Mouse (Mus musculus): ENCODE results near the gene Ebf4. TPM values are rescaled to one million over a fixed set of nuclear protein-coding genes. Genes with fewer than 3 reads are reported as not detected.

Gene Ebf4
- polyA plus RNA-seq, 1 experiment from 2014 or later: 1.6 TPM

GRCm38 (mm10) chr2:130392836-130393235 is 97.9 kb downstream of the Ebf4 start:
- no peak overlapping the region for H3K4me2 ChIP-seq
- no peak for ATAC-seq (ENCODE audit: borderline replicate concordance, extremely low read depth, low FRiP score, low TSS enrichment)
- WGBS: 78% methylated on average over 3 of the region's 3 CpGs
- peaks cover 2% of the 10 kb centered on the region; the same call in 1 of the 2 replicates for H3K4me1 ChIP-seq
- no peak overlapping the region for H3K9ac ChIP-seq
- peaks cover 3% of the 10 kb centered on the region; the same call in 1 of the 2 replicates for H3K36me3 ChIP-seq
- H3K27ac ChIP-seq: no peak overlapping the region
- 0 out of 2 replicates have a peak, but pooled peaks cover 5% of the 10 kb centered on the region for H3K27me3 ChIP-seq
- H3K4me3 ChIP-seq: no peak overlapping the region
- H3K9me3 ChIP-seq: no peaks in the 10 kb centered on the region

GRCm38 (mm10) chr2:130395696-130396095 is 100.7 kb downstream of the Ebf4 start:
- Histone ChIP-seq H3K4me1 (peaks cover 7% of the 10 kb centered on the region; the same call in 1 of the 2 replicates), H3K4me2 (no peak overlapping the region), H3K9ac (no peak overlapping the region), H3K9me3 (no peaks in the 10 kb centered on the region), H3K27ac (no peak overlapping the region), H3K4me3 (no peak overlapping the region), H3K27me3 (0 out of 2 replicates have a peak, but pooled peaks cover 9% of the 10 kb centered on the region), H3K36me3 (peaks cover 3% of the 10 kb centered on the region; the same call in 1 of the 2 replicates)
- no peak for ATAC-seq (ENCODE audit: borderline replicate concordance, extremely low read depth, low FRiP score, low TSS enrichment)
- 93% methylated on average over 11 of the region's 11 CpGs for WGBS

DNA sequence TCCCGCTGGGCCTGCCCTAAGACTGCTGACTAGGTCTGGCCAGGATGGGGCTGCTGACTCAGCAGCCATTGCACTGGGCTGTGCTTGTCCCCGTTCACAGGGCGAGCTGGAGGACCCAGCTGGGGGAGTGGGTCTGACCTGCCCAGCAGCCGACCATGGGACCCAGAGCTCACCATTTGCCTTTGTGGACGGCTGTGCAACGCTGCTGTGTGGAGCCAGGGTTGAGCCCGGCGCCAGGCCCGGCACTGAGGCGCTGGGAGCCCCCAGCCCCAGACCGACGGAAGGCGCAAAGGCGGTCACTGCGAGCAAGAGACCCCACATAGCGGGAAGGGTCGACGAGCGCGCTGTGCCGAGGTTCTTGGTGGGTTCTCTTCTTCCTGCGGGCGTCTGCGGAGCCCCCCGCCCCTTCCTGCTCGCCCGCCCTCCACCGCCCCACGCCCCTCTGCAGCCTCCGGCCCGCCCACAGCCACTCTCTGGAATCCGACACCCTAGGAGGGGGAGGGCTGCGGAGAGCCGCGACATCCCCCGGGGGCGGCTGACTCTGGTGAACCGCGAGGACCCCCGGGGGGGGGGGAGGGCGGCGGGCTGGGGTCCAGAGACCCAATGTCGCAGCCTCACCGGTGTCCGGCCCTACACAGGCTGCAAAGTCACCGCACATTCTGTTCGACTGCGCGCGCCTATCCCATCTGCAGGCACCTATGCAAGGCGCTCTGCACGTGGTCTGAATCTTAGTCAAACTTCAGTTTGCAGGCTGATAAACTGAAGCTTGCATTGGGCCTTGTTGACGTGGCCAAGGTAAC is 102.4 kb downstream of the Ebf4 start, which contains the start of gene Cpxm1:
Gene Cpxm1, minus strand, starts transcription at position 389 of the 800 bp plus-strand sequence.
- Histone ChIP-seq H3K27me3 (0 out of 2 replicates have a peak, but pooled peaks cover 9% of the 10 kb centered on the region), H3K4me1 (peaks cover 7% of the 10 kb centered on the region; the same call in 1 of the 2 replicates), H3K9me3 (no peaks in the 10 kb centered on the region), H3K27ac (peak within 1 kb of the TSS; percentile 58), H3K4me2 (peak within 1 kb of the TSS; percentile 95), H3K9ac (peak within 1 kb of the TSS; percentile 61), H3K4me3 (peak within 1 kb of the TSS; percentile 63), H3K36me3 (peaks cover 3% of the 10 kb centered on the region; the same call in 1 of the 2 replicates)
- under 1% methylated on average over 43 of the region's 53 CpGs for WGBS
- ATAC-seq (ENCODE audit: borderline replicate concordance, extremely low read depth, low FRiP score, low TSS enrichment): peak; percentile 91

- Histone ChIP-seq H3K27me3 (0 out of 2 replicates have a peak, but pooled peaks cover 9% of the 10 kb centered on the region), H3K27ac (no peak overlapping the region), H3K36me3 (no peaks in the 10 kb centered on the region; the same call in 1 of the 2 replicates), H3K9ac (peak overlapping the region; percentile 61; the same call in 1 of the 2 replicates), H3K4me1 (peaks cover 7% of the 10 kb centered on the region; the same call in 1 of the 2 replicates), H3K4me3 (peak overlapping the region; percentile 63), H3K4me2 (peak overlapping the region; percentile 95), H3K9me3 (no peaks in the 10 kb centered on the region)
- 12% methylated on average over 14 of the region's 14 CpGs for WGBS
- ATAC-seq (ENCODE audit: borderline replicate concordance, extremely low read depth, low FRiP score, low TSS enrichment): peak; percentile 9; the same call in 1 of the 2 replicates
Measured at GRCm38 (mm10) chr2:130398091-130398490, 103.1 kb downstream of the Ebf4 start.

DNA sequence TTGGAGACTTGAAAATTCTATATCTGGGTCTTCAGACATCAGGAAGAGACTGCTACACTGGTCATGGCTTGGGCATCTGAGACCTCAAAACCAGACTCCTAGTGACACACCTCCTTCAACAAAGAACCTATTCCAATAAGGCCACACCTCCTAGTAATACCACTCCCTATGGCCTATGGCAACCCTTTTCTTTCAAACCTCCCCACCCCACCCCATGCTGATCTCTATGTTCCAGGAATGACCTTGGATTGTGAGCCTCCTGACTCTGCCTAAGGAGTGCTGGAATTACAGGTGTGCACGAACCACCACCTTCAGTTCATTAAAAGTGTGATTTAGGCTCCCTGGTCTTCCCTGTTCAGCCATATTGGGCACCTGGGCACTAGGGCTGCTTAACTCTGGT is 105.1 kb downstream of the Ebf4 start:
- Histone ChIP-seq H3K4me1 (peaks cover 7% of the 10 kb centered on the region; the same call in 1 of the 2 replicates), H3K9me3 (no peaks in the 10 kb centered on the region), H3K27ac (no peak overlapping the region), H3K9ac (no peak overlapping the region), H3K4me2 (no peak overlapping the region), H3K4me3 (no peak overlapping the region), H3K27me3 (0 out of 2 replicates have a peak, but pooled peaks cover 9% of the 10 kb centered on the region), H3K36me3 (no peaks in the 10 kb centered on the region)
- 91% methylated on average over 1 of the region's 1 CpGs for WGBS
- no peak for ATAC-seq (ENCODE audit: borderline replicate concordance, extremely low read depth, low FRiP score, low TSS enrichment)

GRCm38 (mm10) chr2:130401891-130402290 is 106.9 kb downstream of the Ebf4 start:
- Histone ChIP-seq H3K9me3 (no peaks in the 10 kb centered on the region), H3K36me3 (no peaks in the 10 kb centered on the region), H3K4me1 (peaks cover 7% of the 10 kb centered on the region; the same call in 1 of the 2 replicates), H3K9ac (no peak overlapping the region), H3K27ac (no peak overlapping the region), H3K27me3 (0 out of 2 replicates have a peak, but pooled peaks cover 6% of the 10 kb centered on the region), H3K4me3 (no peak overlapping the region), H3K4me2 (no peak overlapping the region)
- ATAC-seq (ENCODE audit: borderline replicate concordance, extremely low read depth, low FRiP score, low TSS enrichment): no peak
- 69% methylated on average over 4 of the region's 4 CpGs for WGBS

DNA sequence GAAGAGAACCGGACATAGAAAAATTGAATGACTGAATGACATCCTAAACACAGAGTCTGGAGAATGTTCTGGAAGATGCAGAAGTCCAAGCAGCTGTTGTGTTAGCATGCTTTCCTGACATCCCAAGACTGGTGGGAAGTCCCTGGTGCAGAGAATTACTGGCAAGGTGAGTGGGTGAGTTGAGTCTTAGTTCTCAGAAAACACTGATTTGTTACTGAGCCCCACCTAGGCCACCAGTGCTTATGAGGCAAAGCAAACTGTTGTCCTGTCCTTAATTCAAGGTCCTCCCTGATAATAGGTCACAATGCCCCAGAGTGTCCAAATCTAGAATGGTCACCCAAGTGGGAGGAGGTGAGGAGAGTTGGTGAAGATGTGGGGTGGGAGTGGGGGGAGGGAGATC is 110.0 kb downstream of the Ebf4 start, which contains the start of the genes Gm28372 and 1700020A23Rik:
Gene Gm28372, plus strand, starts transcription at position 301 of the 400 bp plus-strand sequence.
Gene 1700020A23Rik, plus strand, starts transcription at position 321 of the 400 bp plus-strand sequence.
- no peak for ATAC-seq (ENCODE audit: borderline replicate concordance, extremely low read depth, low FRiP score, low TSS enrichment)

GRCm38 (mm10) chr2:130406178-130406577 is 111.2 kb downstream of the Ebf4 start, which contains the start of gene Tmem239:
Gene Tmem239 (plus strand): TSS chr2:130406478.
- Histone ChIP-seq H3K9ac (no peak within 1 kb of the TSS), H3K27ac (no peak within 1 kb of the TSS), H3K36me3 (no peaks in the 10 kb centered on the region), H3K27me3 (no peaks in the 10 kb centered on the region), H3K4me2 (no peak within 1 kb of the TSS), H3K4me3 (no peak within 1 kb of the TSS), H3K4me1 (no peaks in the 10 kb centered on the region), H3K9me3 (no peaks in the 10 kb centered on the region)
- ATAC-seq (ENCODE audit: borderline replicate concordance, extremely low read depth, low FRiP score, low TSS enrichment): 0 out of 2 replicates have a peak, but pooled peaks have one; percentile 32
- 85% methylated on average over 2 of the region's 2 CpGs for WGBS

More for the DNA sequence above, 110.0 kb downstream of the Ebf4 start, which contains the start of the genes Gm28372 and 1700020A23Rik:
- Histone ChIP-seq H3K9me3 (no peaks in the 10 kb centered on the region), H3K4me2 (no peak within 1 kb of the TSS), H3K9ac (no peak within 1 kb of the TSS), H3K27ac (no peak within 1 kb of the TSS), H3K4me1 (no peaks in the 10 kb centered on the region), H3K4me3 (no peak within 1 kb of the TSS), H3K27me3 (no peaks in the 10 kb centered on the region), H3K36me3 (no peaks in the 10 kb centered on the region)
- 93% methylated on average over 1 of the region's 1 CpGs for WGBS

DNA sequence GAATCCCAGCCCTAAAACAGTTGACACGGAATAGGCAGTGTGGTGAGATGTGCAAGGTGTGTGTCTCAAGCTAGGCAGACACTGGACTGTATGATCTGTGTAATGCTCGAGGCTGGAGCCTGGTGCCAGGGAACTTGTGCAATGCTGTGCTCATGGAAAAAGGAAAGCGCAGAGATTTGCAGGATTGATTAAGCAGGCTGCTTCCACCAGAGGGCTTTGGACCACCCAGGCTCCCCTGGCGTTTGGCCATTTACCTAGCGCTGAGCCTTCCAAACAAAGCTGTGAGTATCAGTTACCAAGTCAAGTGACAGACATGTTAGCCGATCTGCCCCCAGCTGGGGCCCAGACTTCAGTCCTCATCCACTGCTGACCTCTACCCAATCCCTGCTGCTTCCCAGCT is 113.2 kb downstream of the Ebf4 start:
- Histone ChIP-seq H3K4me2 (no peak overlapping the region), H3K36me3 (no peaks in the 10 kb centered on the region), H3K27me3 (no peaks in the 10 kb centered on the region), H3K9me3 (no peaks in the 10 kb centered on the region), H3K4me3 (no peak overlapping the region), H3K9ac (no peak overlapping the region), H3K4me1 (no peaks in the 10 kb centered on the region), H3K27ac (no peak overlapping the region)
- ATAC-seq (ENCODE audit: borderline replicate concordance, extremely low read depth, low FRiP score, low TSS enrichment): no peak; the same call in 1 of the 2 replicates
- WGBS: 5% methylated on average over 6 of the region's 6 CpGs

GRCm38 (mm10) chr2:130411558-130412495 is 116.9 kb downstream of the Ebf4 start:
- Histone ChIP-seq H3K4me2 (no peak overlapping the region), H3K36me3 (no peaks in the 10 kb centered on the region)

GRCm38 (mm10) chr2:130412775-130413174 is 117.8 kb downstream of the Ebf4 start:
- Histone ChIP-seq H3K27ac (no peak overlapping the region), H3K4me1 (no peaks in the 10 kb centered on the region), H3K4me2 (no peak overlapping the region), H3K9me3 (no peaks in the 10 kb centered on the region), H3K9ac (no peak overlapping the region), H3K36me3 (no peaks in the 10 kb centered on the region), H3K4me3 (no peak overlapping the region), H3K27me3 (no peaks in the 10 kb centered on the region)
- no peak for ATAC-seq (ENCODE audit: borderline replicate concordance, extremely low read depth, low FRiP score, low TSS enrichment)
- 64% methylated on average over 3 of the region's 3 CpGs for WGBS

More at GRCm38 (mm10) chr2:130411558-130412495, 116.9 kb downstream of the Ebf4 start:
- WGBS: 34% methylated on average over 16 of the region's 16 CpGs
- Histone ChIP-seq H3K4me3 (no peak overlapping the region), H3K9ac (no peak overlapping the region), H3K9me3 (no peaks in the 10 kb centered on the region), H3K27me3 (no peaks in the 10 kb centered on the region), H3K27ac (no peak overlapping the region), H3K4me1 (no peaks in the 10 kb centered on the region)
- ATAC-seq (ENCODE audit: borderline replicate concordance, extremely low read depth, low FRiP score, low TSS enrichment): peak; percentile 47; the same call in 1 of the 2 replicates
